Mouse (Mus musculus): ENCODE data around the gene Antxr1.

The Antxr1 gene

DNA sequence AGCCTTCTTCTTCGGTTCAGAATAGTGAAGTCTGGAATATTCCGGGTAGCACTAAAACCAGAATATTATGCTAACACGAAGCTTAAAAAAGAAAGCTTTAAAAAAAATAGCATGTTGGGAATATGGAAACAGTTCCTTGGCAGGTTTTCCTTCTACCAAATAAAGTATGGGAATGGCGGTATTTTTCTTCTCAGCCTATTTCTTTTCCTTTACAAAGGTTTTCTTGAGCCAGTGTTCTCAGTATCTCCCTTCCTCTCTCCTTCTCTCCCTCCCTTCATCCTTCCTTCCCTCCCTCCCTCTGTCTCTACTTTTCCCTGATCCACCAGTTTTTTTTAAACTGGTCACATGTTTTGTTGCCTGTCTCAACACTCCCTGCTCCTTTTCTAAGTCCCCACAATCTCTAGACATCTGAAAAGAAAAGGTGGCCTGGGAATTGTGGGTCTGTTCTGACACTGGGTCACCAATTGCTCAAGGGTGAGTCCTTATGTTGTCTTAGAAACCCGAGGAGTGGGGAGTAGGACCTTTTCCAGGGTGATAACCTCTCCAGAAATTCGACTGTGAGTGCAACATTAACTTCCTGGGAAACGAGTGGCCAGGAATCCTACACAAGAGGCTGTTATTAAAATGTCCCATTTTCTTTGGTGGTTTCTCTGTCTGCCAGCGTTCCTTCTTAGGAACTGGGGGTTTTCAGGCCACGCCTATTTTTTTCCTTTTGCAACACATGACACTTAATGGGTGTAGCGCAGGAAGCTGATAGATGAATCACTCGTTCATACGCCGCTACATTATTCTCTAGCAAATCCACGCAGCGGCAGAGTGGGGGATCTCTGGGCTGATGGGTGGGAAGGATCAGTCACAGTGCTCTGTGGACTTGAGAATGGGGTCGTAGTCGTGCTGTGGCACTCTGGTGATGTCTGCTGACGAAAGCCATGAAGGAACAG lies 42.4 kb downstream of the Antxr1 start:
- no peak for DNase-seq (ENCODE audit: low spot score)

DNA sequence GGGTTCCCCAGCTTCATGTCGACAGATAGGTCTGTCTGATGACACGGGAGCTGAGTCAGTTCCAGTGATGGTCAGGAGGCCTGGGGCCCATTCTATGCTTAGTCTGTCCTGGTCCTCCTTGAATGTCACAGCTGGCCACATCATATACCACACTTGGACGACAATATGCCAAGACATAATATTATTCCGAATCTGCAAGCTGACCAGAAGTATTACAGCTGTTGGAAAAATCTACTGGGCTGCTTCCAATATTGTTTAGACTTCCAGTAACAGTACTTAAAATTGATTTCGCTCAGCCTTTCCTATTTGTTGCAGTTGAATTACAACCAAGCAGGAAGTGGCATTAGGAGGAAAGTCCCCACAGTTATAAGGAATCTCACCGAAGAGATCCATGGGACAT lies 48.4 kb downstream of the Antxr1 start:
- DNase-seq (ENCODE audit: low spot score): no peak

DNA sequence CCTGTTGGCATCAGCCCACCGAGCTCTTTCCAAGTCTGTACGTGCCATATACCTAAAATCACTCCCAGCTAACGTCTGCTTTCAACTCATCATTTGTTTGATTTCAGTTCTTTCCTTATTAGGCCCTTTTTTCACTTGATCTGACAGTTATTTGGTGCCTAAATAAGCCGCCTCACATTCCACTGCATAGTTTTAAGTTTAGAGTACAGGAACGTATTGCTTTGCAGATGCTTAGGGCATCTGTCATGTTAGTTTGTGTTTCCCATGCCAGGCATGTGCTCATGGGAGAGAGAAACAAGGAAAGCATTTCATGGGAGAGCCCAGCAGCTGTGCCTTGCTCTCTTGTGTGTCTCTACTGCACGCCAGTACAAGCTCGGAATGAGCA lies 50.3 kb downstream of the Antxr1 start:
- DNase-seq (ENCODE audit: low spot score): no peak

DNA sequence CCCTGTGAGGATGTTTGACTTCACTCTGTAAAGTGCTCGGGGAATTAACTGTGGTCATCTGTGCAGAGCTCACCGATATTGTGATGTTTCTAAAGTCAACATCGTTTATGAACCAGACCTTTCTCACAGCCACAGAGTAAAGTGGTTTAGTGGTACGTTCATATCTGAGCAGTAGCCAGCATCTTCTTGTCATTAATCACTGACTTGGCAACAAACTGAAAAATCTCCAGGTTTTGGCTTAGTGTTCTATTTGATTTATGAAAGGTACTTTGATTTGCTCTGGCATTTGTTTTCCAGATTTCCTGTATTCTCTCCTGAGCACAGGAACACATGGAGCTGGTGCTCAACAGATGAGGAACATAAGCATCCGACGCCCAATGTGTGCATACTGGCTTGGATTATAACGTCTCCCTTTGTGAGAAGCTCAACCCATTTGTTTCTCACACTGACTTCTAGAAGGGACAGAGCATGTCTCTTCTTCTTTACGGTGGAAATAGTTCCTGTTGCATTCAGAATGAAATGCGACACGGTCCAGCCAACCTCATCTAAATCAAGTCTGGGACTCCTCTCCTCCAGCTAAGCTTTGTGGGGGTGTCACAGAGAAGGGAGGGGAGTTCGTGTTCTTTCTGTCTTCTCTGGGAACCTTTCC lies 50.8 kb downstream of the Antxr1 start:
- no peak for DNase-seq (ENCODE audit: low spot score)

DNA sequence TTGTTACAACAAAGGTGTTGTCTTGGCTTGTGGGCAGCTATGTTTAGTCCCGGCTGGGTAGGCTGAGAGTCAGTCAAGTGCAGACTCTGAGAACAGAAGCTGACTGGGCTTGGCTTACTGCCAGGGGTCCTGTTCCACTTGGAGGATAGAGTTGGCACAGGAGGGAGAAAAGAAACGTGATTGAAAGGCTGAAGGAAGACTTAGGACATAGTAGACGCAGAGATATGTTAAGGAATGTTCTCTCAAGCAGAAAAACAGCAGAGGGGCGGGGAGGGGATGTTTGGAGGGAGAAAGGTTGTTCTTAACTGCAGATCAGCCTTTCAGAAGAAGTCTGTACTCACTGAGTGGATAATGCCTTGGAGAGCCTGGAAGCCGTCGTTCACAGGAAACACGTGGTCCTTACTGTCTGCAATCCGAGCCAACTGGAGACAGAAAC lies 53.3 kb downstream of the Antxr1 start:
- peak; percentile 46 for DNase-seq (ENCODE audit: low spot score)

DNA sequence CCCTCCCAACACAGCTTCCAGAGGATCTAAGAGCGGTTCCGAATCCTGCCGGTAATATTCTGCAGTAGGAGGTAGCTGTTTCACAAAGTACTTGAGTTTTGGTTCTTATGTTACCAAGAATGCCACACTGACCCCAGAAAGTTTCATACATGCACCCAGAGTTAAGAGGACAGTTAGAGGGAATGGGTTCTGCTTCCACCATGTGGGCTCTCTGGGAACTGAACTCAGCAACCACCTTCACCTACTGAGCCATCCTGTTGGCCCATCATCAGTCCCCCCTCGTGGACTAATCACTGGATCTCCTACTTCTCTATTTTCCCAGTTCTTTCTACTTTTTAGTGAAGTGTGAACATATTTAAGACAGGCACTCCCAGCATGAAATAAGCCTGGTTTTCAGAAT lies 53.9 kb downstream of the Antxr1 start:
- no peak for DNase-seq (ENCODE audit: low spot score)

DNA sequence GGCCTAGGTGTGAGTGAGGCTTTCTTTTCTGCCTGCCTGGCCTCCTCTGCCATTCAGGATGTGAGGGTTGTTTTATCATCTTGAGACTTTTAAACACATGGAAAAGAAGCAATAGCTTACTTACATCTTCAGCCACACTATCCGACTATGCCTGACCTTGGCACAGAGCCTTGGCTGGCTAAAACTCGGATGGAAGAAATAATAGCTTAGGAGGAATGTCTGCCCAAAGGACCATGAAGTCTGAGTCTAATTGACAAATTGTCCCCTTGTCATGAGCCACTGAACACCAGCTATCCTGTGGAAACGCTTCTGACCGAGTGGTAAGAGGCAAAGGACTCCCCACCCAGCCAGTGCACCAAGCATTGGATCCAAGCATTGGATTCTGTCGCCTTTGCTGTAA lies 57.5 kb downstream of the Antxr1 start:
- DNase-seq (ENCODE audit: low spot score): no peak

DNA sequence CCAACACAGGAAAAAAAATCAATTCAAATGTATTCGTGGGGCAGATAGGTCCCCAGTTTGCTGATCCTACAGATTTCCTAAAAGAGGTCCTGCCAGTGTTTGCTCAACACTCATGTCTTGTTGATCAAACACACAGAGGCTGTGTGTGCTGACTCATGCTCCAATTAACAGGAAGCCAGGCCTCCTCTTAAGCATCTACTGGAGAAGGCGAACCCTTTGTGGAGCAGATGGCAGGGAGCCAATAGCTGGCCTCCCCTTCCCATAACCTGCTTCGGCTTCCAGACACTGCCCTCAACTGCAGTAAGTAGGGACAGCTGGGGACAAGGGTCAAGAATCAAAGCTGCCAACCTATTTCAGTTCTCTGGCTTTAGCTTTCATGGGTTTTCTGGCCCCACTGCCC lies 58.1 kb downstream of the Antxr1 start:
- peak; percentile 18 for DNase-seq (ENCODE audit: low spot score)

DNA sequence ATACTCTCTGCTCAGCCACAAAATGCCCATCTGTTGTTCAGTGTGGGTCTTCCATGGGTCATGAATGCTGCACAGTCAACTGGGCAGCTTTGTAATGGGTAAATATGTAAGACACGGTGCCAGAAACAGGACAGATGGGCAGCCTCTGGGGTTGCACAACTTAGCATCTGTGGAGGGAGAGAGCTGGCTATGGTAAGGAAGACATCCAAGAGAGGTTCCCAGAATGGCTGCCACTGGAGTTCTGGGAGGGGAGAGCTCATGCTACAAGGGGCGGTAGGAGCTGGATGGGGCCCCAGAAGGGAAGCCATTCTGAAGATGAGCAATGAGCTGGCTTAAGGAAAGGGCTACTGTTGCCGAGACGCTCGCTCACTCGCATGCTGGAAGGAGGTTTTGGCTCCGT lies 58.7 kb downstream of the Antxr1 start:
- no peak for DNase-seq (ENCODE audit: low spot score)

DNA sequence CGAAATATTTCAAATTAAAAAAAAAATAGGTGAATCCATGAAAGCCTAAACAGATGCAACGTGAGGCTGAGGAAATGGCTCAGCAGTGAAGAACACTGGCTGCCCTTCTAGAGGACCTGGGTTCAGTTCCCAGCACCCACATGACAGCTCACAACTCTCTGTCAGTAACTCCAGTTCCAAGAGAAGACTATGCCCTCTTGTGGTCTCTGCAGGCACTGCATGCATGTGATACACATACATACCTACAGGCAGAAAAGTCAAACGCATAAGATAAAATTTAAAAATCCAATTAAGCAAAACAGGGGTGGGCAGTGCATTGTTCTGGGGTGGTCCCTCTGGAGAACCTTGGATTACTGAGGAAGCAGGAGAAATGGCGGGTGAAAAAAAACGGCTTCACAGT lies 60.8 kb downstream of the Antxr1 start:
- no peak for DNase-seq (ENCODE audit: low spot score)

DNA sequence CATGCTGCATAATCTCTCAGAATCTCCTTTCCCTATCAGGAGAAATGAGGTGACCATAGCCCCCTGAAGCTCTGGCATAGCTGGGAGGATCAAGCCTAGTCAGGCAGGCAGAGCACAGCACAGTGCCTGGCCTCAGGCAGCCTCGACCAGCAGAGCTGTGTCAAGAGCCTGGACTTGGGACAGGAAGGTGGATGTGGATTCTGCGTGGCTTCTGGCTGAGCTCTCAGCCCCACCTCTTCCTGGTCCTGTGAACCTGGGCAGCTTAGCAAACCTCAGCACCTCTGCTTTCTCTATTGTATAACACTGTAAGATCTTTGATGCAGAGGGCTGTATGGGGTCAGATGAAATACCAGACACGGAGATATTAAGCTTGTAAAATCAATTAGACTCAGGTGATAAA lies 61.8 kb downstream of the Antxr1 start:
- no peak for DNase-seq (ENCODE audit: low spot score)

DNA sequence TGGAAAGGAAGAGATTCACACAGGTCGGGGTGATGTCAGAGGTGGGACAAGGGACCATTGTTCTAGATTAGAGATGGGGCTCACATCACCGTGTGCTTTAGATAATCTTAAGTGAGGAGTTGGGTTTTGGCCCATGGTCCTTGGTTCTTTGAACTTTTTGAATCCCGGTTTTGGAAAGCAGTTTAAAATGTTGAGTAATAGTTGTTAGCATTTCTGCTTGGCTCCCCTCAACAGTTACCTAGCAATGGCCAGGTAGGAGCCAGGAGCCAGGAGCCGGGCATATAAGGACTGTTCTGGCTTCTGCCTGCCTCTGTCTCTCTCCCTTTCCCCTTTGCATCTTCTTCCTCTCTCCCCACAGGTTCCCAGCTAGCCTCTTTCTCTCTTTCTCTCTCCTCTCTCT lies 62.5 kb downstream of the Antxr1 start:
- no peak for DNase-seq (ENCODE audit: low spot score)

DNA sequence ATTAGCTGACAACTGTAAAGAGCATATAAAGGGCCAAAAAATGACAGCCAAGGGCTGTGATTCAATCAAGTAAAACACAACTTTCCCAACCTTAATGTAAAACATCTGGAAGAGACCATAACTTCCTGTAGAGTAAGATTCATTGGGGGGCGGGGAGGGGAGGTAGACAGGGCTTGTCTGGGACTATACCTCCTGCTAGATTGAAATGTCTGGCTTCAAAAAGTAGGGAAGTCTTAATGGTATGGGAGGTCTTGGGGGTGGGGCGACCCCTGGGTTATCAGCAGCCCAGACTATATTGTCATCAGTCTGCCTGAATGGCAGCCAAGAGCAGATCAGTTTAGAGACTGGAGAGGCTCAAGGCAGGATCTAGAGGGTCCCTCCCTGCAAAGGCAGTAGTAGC lies 63.4 kb downstream of the Antxr1 start:
- no peak for DNase-seq (ENCODE audit: low spot score)

DNA sequence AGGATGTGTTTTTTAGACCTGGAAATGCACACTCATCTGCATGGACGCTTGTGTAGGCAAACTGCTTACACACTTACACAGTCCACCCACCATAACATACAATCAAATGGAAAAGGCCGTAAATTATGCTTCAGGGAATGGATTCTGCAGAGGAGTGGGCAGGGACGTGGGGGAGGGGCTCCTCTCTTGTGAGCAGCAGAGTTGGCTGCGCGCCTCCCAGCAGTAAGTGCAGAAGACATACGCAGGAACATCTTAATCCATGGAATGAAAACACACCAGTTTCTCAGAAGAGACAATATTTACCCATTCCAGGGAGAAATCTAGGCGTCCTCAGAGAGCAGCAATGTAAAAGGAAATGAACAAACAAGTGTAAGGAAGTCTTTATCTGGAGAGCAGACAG lies 65.2 kb downstream of the Antxr1 start:
- no peak for DNase-seq (ENCODE audit: low spot score)

DNA sequence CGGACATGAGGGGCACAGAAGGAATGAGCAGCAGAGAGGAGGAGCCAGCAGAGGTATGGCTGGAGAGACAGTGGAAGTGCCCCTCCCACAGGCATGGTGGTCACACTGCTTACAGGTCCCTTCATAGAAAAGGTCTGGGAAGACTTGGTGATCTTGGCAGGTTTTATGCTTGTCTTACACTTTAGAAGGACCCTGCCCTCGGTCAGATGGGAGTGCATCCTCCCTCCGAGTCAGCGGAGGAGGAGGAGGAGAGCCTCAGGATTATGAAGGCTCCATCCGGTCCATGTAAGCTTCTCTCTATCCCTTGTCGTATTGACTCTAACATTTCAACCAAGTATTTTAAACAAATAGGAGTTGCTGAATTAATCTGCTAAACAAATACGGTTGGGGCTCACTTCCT lies 65.7 kb downstream of the Antxr1 start:
- no peak for DNase-seq (ENCODE audit: low spot score)

DNA sequence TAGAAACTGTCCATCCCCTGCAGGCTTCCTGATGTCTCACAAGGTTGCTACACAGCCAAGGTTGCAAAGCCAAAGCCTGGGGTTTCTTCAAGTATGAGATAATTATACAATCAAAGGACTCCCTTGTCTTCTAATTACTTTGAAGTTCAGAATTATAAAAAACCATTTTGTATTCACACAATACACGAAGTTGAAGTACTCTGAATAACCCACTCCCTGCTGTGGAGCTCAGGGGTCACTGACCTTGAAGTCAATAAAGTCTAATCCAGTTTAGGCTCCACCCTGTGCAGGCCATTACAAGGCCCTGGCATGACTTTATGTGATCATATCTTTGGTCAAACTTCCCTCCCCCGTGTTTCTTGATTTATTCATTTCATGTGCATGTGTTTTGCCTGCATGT lies 73.0 kb downstream of the Antxr1 start:
- no peak for DNase-seq (ENCODE audit: low spot score)

DNA sequence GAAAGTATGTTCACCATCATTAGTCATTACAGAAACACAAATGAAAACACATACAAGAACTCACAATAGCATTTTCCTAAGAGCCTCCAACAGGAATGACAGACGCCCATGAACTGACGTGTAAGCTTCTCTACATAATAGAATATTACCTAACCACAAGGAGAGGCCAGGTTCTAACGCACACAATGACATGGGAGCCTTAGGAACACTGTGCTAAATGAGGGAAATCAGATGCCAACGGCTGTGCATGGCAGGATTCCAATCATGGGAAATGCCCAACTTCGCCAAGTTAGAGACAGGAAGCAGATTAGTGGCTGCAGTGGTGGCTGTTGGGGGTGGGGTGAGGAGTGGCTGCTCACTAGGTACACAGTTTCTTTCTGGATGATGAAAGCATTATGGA lies 76.6 kb downstream of the Antxr1 start:
- DNase-seq (ENCODE audit: low spot score): no peak

DNA sequence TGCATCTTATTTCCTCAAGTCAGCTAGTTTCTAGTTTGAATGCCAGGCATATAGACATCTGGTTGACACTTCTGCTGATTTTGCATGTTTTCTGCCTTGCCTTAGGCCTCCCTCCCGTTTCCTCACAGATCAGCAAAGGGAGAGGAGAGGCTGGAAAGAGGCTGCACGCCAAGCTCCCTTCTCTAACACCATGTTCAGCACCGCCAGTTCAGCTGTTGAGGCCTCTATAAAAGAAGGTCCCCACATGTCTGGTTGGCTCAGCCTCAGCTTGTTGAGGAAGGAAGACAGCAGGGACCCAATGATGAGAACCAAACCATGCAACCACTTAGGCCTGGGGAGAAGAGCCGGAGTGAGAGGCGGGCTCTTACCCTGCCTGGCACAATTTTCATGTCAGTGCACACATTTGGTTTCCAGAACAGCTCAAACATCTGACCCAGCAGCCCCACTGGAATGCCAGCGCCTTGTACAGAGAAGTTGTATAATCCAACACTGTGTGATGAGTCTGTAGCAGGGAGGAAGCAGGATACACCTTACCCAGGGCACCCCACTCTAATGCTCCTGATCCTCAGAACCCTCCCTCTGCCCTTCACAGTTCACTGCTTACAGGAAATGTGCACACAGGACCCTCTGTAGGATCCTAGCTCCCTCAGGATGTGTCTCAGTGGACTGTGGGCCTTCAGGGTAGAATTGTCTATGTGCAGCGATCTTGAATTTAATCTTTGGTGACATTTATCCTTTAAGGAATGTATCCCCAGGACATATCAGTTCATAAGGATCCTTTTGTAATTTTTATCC lies 77.4 kb downstream of the Antxr1 start:
- no peak for DNase-seq (ENCODE audit: low spot score)

DNA sequence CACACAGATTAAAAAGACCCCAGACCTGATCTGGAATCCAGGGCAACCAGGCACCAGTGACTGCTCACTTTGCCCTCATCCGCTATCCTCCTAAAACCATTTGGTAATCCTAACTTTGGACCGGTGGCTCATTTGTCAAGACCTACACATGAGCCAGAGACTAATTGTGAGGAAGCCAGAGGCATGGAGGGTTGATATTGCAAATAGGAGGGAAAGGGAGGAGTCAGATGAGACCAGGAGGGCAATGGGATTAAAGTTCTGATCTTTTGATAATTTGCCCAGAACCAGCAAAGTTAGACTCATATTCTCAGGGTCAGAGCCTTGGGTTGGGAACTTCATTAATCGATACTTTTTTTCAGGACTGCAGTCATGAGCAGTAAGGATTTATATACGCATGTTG lies 78.2 kb downstream of the Antxr1 start:
- DNase-seq (ENCODE audit: low spot score): no peak

DNA sequence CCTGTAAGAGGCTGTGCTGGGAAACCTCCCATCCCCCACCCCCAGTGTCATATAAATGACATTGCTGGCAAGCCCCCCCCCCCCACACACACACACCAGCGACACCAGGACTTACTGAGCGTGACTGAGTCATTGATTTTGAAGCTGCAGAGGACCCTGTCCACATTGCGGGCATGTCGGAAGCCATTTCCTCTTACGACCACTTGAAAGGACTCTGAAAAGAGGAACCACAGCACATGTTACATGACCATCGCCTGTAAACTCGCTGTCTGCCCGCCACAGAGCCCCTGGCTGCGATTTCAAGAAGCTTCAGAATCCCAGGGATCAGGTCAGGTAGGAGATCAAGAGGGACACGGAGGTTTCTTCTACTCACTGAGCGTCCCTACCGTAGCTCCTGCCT lies 80.0 kb downstream of the Antxr1 start:
- no peak for DNase-seq (ENCODE audit: low spot score)

DNA sequence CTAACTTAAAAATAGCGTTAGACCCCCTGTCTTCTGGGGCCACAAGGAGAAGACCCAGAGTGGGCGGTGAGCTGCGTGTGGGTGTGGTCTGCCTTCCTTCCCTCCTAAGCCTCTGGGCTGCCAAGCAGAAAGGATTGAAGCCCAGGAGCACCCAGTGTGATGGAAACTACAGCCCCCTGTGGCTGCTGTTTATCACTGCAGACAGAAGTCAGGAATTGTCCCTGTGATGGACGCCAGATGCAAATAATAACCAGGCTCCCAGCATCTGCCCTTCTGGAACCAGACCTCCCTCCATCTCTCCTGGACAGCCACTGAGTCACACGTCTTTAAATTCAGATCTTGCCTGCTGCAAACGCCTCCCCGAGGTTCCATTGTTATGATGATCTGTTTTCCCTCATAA lies 80.9 kb downstream of the Antxr1 start:
- no peak for DNase-seq (ENCODE audit: low spot score)

DNA sequence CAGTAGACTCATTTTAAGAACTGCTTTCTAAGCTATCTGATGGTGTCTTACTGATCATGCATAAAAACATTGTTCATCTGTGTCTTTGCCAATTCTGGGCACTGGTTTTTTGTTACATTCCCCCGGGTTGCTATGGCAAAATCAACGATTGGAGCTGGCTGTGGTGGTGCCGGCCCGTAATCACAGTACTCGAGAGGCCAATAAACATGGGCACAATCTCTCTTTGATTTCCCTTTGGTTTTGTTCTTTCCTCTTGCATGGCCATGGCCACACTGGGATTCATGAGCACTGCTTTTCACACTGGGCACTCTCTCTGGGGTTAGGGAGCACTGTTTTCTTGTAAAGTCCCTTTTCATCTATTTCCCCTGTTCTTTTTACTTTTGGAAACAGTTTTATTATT lies 83.9 kb downstream of the Antxr1 start:
- DNase-seq (ENCODE audit: low spot score): no peak

DNA sequence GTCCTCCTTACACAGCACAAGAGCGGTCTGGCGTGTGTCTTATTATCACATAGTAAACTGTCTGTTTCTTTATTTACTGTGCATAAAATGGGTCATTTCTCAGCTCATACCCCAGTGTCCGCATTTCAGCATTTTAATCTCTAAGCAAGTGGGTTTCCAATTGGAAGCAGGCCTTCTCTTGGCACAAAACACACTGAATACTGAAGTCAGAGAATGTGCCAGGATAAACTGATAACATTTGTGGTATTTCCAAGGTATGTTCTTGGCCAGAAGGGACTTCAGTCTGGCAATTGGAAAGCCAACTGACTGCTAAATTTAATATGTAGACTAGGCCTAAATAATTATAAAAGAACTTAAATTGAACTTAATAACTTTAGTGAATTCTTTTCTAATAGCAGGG lies 84.9 kb downstream of the Antxr1 start:
- DNase-seq (ENCODE audit: low spot score): no peak

Measured in ovary, postnatal 10 days (tissue).